Mouse (Mus musculus) midbrain, postnatal 0 days (tissue): Measurements from ENCODE around the gene Flvcr1. TPM values are rescaled to one million over a fixed set of nuclear protein-coding genes. Genes with fewer than 3 reads are reported as not detected.
A peak's percentile ranks its signal among the peaks of the same experiment; 100 is the strongest.

Experiments used
- ATAC-seq: fragments of 200-750 bp; cut with Nextera tagmentation; 2 replicates; pipeline ENCODE4 v1.8.0; 2017; ENCODE audit warnings: moderate number of reproducible peaks, mild to moderate bottlenecking, moderate TSS enrichment, moderate library complexity; ENCODE audit not compliant: low FRiP score
- DNase-seq: peaks from one replicate; pipeline ENCODE4 v3.0.0-alpha.2; 2015; ENCODE audit warnings: low spot score
- H3K27ac ChIP-seq: fragments of 300-500 bp; sonication (generic); 2 replicates; pipeline ENCODE4 v1.5.1; 2014; ENCODE audit warnings: low read depth, mild to moderate bottlenecking, low read length, mixed read lengths
- H3K27me3 ChIP-seq: fragments of 300-500 bp; sonication (generic); 2 replicates; pipeline ENCODE4 v1.6.1; 2014; ENCODE audit warnings: low read length, control low read depth, mixed read lengths; ENCODE audit not compliant: insufficient read depth
- H3K36me3 ChIP-seq: fragments of 300-500 bp; sonication (generic); 2 replicates; pipeline ENCODE4 v1.6.1; 2014; ENCODE audit warnings: low read length, control low read depth, mixed read lengths; ENCODE audit not compliant: insufficient read depth
- H3K4me1 ChIP-seq: fragments of 300-500 bp; sonication (generic); 2 replicates; pipeline ENCODE4 v1.6.1; 2014; ENCODE audit warnings: mild to moderate bottlenecking, control low read depth, antibody characterized with exemption, low read length, mixed read lengths; ENCODE audit not compliant: insufficient read depth
- H3K4me2 ChIP-seq: fragments of 300-500 bp; sonication (generic); 2 replicates; pipeline ENCODE4 v1.6.1; 2014; ENCODE audit warnings: low read depth, mild to moderate bottlenecking, low read length, mixed read lengths; ENCODE audit not compliant: poor library complexity, severe bottlenecking
- H3K4me3 ChIP-seq: fragments of 300-500 bp; sonication (generic); 2 replicates; pipeline ENCODE4 v1.5.1; 2014; ENCODE audit warnings: low read depth, mild to moderate bottlenecking, low read length, moderate library complexity
- H3K9ac ChIP-seq: fragments of 300-500 bp; sonication (generic); replicated peaks from 2 replicates; pipeline ENCODE4 v1.6.1; 2014; ENCODE audit warnings: mild to moderate bottlenecking, low read length, moderate library complexity, mixed read lengths; ENCODE audit not compliant: poor library complexity, severe bottlenecking
- H3K9me3 ChIP-seq: fragments of 300-500 bp; sonication (generic); 2 replicates; pipeline ENCODE4 v1.6.1; 2016; ENCODE audit warnings: low read length, control low read depth
- CTCF ChIP-seq: IDR thresholded peaks from 2 replicates; pipeline ENCODE4 v1.5.1; 2016; ENCODE audit warnings: antibody characterized with exemption, mild to moderate bottlenecking
- WGBS: fragments of 180-500 bp; shearing (Covaris S2); extraction: QIAGEN DNeasy Blood & Tissue Kit; methylation state at CpG from one replicate; pipeline ENCODE4 v1.1.7; 2014; 5-methylcytosine and 5-hydroxymethylcytosine counted together
- polyA plus RNA-seq: library from polyadenylated mRNA; unstranded; fragments of >200 nt; fragmentation: Nextera tagmentation; extraction: Ambion mirVana; gene quantifications from 2 replicates; pipeline ENCODE4 v1.2.1, GENCODE M21; 2015
- total RNA-seq: library from RNA; depleted of rRNA; stranded (reverse); fragments of >200 nt; gene quantifications from 2 replicates; pipeline ENCODE4 v1.2.3, GENCODE M21; 2014; rRNA removed

Flvcr1 gene
- total RNA-seq (32.3 and 36.9 TPM in 2 replicates), polyA plus RNA-seq (8.2 and 9.2 TPM in 2 replicates)

DNA sequence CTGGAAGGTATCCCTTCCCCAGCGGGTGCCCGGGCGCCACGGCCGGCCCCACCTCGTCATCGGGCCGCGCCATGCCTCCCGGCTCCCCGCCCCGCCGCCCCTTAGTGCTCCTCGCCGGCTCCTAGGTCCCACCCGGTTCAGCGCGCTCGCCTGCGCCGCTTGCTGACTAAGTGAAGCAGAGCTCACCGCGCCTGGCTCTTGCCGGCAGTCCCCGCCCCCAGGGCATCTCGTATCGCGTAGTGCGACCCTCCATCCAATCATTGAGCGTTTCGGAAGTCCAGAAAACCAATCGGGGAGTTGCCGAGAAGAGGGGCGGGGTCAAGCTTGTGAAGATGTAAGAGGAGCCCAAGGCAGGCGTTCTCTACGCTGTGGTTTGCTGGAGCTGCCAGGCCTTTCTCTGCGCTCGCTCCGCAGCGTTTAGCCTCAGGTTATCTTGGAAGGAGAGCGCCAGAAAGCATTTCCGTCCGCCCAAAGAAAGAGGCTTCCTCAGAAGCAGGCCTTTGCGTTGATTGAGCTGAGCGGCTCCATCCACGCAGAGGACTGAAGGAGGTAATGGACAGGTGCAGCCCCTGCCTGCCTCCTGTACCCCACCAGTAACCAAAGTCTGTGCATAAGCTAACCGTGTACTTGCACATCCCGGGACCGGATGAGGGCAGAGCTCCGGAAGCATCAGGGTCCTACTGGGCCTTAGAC lies at the start of gene Flvcr1:
Flvcr1 (minus strand) TSS at position 138 of the 693 bp plus-strand sequence.
- peak; percentile 100 for DNase-seq
- peak within 1 kb of the TSS; percentile 79 for H3K27ac ChIP-seq
- H3K9me3 ChIP-seq = no peaks in the 10 kb centered on the region
- H3K9ac ChIP-seq = peak within 1 kb of the TSS; percentile 92
- peaks cover 4% of the 10 kb centered on the region; the same call in 1 of the 2 replicates for H3K4me1 ChIP-seq
- WGBS = under 1% methylated on average over 49 of the region's 50 CpGs
- no peaks in the 10 kb centered on the region for H3K27me3 ChIP-seq
- peak; percentile 99 for ATAC-seq
- H3K4me3 ChIP-seq = peak within 1 kb of the TSS; percentile 85
- peak within 1 kb of the TSS; percentile 90 for H3K4me2 ChIP-seq
- H3K36me3 ChIP-seq = no peaks in the 10 kb centered on the region
- peak; percentile 49 for TF ChIP-seq CTCF

DNA sequence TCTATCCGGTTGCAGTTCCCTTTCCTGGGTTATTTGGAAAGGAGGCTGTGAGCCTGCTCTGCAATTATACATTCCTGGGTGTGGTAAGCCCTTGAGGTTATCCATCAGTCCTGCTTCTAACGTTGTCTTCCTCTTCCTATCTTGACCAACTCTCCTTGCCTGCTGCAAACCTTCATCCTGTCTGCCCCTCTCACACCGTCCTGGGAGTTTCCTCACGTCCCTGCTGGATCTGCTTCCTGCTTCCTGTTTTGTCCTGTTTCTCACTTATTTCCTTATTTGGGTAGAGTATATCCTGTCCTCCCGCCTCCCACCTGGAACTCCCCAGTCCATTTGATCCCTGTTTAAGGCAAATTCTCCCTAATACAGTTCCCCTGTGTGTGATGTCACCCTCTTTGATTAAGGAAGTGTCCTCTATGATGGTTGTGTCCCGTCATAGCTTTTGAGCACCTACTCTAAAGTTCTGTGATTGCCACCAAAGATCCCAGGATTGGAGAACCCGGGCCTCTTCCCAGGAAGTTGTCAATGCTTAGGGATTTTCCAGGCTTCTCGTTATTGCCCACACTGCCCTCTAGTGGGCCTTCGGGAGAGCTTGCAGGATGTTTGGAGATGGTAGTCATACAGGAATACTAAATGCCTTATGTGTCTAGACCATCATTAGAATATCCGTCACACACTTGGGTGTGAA lies 49.4 kb upstream of the Flvcr1 start:
- ATAC-seq = no peak
- no peak overlapping the region for H3K4me2 ChIP-seq
- no peaks in the 10 kb centered on the region for H3K4me1 ChIP-seq
- peak; percentile 79 for DNase-seq
- H3K27ac ChIP-seq = no peak overlapping the region
- no peaks in the 10 kb centered on the region for H3K27me3 ChIP-seq
- WGBS = 62% methylated on average over 10 of the region's 10 CpGs
- H3K9me3 ChIP-seq = no peaks in the 10 kb centered on the region
- H3K36me3 ChIP-seq = no peaks in the 10 kb centered on the region
- H3K9ac ChIP-seq = no peak overlapping the region
- peak; percentile 87 for TF ChIP-seq CTCF
- H3K4me3 ChIP-seq = no peak overlapping the region

DNA sequence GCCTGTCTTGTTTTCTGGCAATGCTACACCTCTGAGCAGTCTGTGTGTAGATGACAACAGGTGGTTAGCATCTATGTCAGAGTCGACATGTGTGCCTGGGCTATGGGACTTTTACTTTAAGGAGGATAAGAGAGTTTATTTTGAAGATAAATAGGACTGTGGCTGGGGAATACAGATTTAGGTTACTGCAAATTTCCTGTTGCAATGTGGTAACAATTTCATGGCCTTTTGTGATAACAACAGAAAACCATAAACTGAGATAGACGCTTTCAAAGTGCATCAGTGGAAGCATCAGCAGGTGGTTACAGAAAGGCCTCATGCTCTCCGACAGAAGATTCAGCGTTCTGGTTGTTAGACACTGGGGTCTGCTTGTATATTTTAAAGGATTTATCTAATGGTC lies 47.5 kb upstream of the Flvcr1 start:
- Histone ChIP-seq H3K9me3 (no peaks in the 10 kb centered on the region), H3K36me3 (no peaks in the 10 kb centered on the region), H3K4me2 (no peak overlapping the region), H3K9ac (no peak overlapping the region), H3K27me3 (no peaks in the 10 kb centered on the region), H3K4me1 (no peaks in the 10 kb centered on the region), H3K27ac (no peak overlapping the region), H3K4me3 (no peak overlapping the region)
- DNase-seq = no peak
- no peak for TF ChIP-seq CTCF
- ATAC-seq = no peak
- WGBS = 91% methylated on average over 4 of the region's 4 CpGs

DNA sequence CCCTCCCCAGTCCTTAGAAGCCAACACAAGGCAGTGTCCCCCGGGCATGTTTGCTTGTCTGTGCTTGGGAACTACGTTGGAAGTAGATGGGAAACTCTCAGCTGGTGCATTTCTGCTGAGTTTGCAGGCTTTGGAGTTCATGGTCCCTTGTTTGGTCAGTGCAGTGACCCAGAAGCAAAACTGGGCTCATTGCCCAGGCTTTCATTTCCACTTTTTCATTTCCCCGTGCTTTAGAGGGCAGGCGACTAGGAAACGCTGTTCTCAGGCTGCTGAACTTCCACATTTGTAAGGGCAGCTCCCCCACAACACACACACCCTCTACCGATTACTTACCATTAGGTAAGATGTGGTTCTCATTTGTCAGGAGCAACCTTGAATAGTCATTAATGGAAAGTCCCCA lies 47.0 kb upstream of the Flvcr1 start:
- H3K4me1 ChIP-seq = no peaks in the 10 kb centered on the region
- no peak overlapping the region for H3K4me3 ChIP-seq
- H3K27ac ChIP-seq = no peak overlapping the region
- no peaks in the 10 kb centered on the region for H3K36me3 ChIP-seq
- DNase-seq = peak; percentile 20
- H3K9ac ChIP-seq = no peak overlapping the region
- H3K9me3 ChIP-seq = no peaks in the 10 kb centered on the region
- no peak for ATAC-seq
- H3K4me2 ChIP-seq = no peak overlapping the region
- H3K27me3 ChIP-seq = no peaks in the 10 kb centered on the region
- 78% methylated on average over 6 of the region's 6 CpGs for WGBS
- no peak for TF ChIP-seq CTCF

DNA sequence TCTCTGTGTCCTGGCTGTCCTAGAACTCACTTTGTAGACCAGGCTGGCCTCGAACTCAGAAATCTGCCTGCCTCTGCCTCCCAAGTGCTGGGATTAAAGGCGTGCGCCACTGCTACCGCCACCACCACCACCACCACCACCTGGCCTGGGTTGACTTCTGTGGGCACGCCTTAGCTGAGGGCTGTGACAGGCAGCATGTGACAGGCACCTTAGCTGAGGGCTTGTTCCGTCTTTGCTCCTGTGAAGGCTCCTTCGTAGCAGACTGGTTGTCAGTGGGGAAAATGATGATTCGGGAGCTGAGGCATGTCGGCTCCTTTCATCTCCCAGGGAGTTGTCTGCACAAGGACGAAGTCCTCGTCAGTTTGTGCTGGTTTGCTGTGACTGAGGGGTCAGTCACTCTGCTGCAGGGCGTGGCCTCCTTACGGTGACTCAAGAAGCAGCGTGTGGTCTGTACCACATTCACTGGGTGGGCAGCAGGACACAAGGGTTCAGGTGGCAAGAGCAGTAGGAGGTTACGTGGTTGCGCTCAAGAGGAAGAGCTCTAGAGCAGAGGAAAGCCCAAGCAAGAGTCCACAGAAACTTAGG lies 46.5 kb upstream of the Flvcr1 start:
- Histone ChIP-seq H3K9ac (no peak overlapping the region), H3K36me3 (no peaks in the 10 kb centered on the region), H3K4me3 (no peak overlapping the region), H3K27me3 (no peaks in the 10 kb centered on the region), H3K9me3 (no peaks in the 10 kb centered on the region), H3K4me1 (no peaks in the 10 kb centered on the region), H3K4me2 (no peak overlapping the region), H3K27ac (no peak overlapping the region)
- DNase-seq = no peak
- 92% methylated on average over 16 of the region's 16 CpGs for WGBS
- no peak for ATAC-seq
- no peak for TF ChIP-seq CTCF

DNA sequence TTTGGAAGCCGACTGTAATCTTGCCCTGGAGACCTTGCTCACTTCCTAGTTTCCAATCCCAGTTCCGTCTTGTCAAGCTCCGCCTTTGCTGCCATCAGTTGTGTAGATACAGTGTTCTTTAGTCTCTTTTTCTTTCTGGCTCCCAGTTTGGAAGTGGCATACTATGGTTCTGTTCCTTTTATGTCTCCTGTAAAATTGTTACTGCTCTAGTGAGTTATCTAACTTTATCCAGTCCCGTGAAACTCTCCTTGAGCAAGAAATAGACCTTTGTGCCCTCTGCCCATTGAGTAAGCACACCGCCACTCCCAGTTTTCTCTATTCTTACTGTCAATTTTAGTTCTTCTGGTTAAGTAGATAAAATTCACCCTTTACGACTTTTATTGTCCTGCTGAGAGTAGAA lies 45.7 kb upstream of the Flvcr1 start:
- H3K9me3 ChIP-seq = no peaks in the 10 kb centered on the region
- no peaks in the 10 kb centered on the region for H3K36me3 ChIP-seq
- ATAC-seq = no peak
- no peak for DNase-seq
- no peaks in the 10 kb centered on the region for H3K27me3 ChIP-seq
- H3K27ac ChIP-seq = no peak overlapping the region
- TF ChIP-seq CTCF = no peak
- H3K4me1 ChIP-seq = no peaks in the 10 kb centered on the region
- no peak overlapping the region for H3K9ac ChIP-seq
- H3K4me2 ChIP-seq = no peak overlapping the region
- 91% methylated on average over 6 of the region's 6 CpGs for WGBS
- no peak overlapping the region for H3K4me3 ChIP-seq
